Mouse (Mus musculus): ENCODE results near the gene Trpc4ap. TPM values are rescaled to one million over a fixed set of nuclear protein-coding genes. Genes with fewer than 3 reads are reported as not detected.

The Trpc4ap gene
- polyA plus RNA-seq, 1 experiment from 2014 or later = 66.5 TPM

- H3K4me1 ChIP-seq (replicated peaks; ENCODE audit: control insufficient read depth, insufficient read depth) = no peaks in the 10 kb centered on the region
- H3K36me3 ChIP-seq (ENCODE audit: control insufficient read depth, insufficient read depth, low read length) = peaks cover 49% of the 10 kb centered on the region
Observed at GRCm38 (mm10) chr2:155652618-155653017, 39.6 kb downstream of the Trpc4ap start.

DNA sequence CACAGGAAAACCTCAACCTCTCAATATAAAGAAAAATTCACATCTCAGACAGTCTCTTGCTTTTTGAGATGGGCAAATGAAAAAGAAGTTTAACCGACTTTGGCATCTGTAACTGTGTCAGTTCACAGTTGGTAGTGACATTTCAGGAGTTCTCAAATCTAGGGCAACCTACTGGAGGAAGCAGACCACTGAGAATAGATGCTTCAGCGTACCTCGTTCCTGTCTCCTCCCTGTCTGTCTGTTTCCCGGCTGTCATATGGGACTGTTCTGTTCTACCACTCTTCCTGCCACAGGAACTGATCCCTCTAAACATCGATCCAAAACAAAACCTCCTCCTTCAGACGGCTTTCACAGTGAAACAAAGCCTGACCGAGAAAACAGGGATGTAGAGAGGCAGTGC, 46.4 kb downstream of the Trpc4ap start:
- peaks cover 38% of the 10 kb centered on the region for H3K36me3 ChIP-seq (ENCODE audit: control insufficient read depth, insufficient read depth, low read length)
- no peak overlapping the region for H3K4me3 ChIP-seq (ENCODE audit: low read depth, low read length)
- ATAC-seq (ENCODE audit: low FRiP score, low TSS enrichment) = no peak

More at GRCm38 (mm10) chr2:155652618-155653017, 39.6 kb downstream of the Trpc4ap start:
- WGBS = 87% methylated on average over 5 of the region's 5 CpGs
- no peak overlapping the region for H3K9ac ChIP-seq (ENCODE audit: low read length)
- no peaks in the 10 kb centered on the region for H3K27me3 ChIP-seq (ENCODE audit: control insufficient read depth, insufficient read depth, low read length)
- no peak overlapping the region for H3K4me2 ChIP-seq (replicated peaks; ENCODE audit: low read depth)
- no peak overlapping the region for H3K4me3 ChIP-seq (ENCODE audit: low read depth, low read length)
- H3K27ac ChIP-seq (replicated peaks) = no peak overlapping the region
- TF ChIP-seq EP300 (optimal IDR thresholded peaks at IDR 0.05) = no peak
- no peak for TF ChIP-seq CTCF (IDR thresholded peaks at IDR 0.05; ENCODE audit: low read depth)
- no peaks in the 10 kb centered on the region for H3K9me3 ChIP-seq (ENCODE audit: control insufficient read depth, low read length)
- ATAC-seq (ENCODE audit: low FRiP score, low TSS enrichment) = no peak
- no peak for DNase-seq (ENCODE audit: low spot score)

GRCm38 (mm10) chr2:155641540-155642472, 50.4 kb downstream of the Trpc4ap start:
- no peaks in the 10 kb centered on the region for H3K27me3 ChIP-seq (ENCODE audit: control insufficient read depth, insufficient read depth, low read length)
- peaks cover 54% of the 10 kb centered on the region for H3K36me3 ChIP-seq (ENCODE audit: control insufficient read depth, insufficient read depth, low read length)
- 78% methylated on average over 18 of the region's 18 CpGs for WGBS
- no peak overlapping the region for H3K9ac ChIP-seq (ENCODE audit: low read length)
- H3K4me2 ChIP-seq (replicated peaks; ENCODE audit: low read depth) = no peak overlapping the region
- ATAC-seq (ENCODE audit: low FRiP score, low TSS enrichment) = peak; percentile 57
- peak; percentile 63 for DNase-seq (ENCODE audit: low spot score)
- H3K9me3 ChIP-seq (ENCODE audit: control insufficient read depth, low read length) = no peaks in the 10 kb centered on the region
- no peak overlapping the region for H3K27ac ChIP-seq (replicated peaks)
- H3K4me1 ChIP-seq (replicated peaks; ENCODE audit: control insufficient read depth, insufficient read depth) = no peaks in the 10 kb centered on the region
- no peak for TF ChIP-seq CTCF (IDR thresholded peaks at IDR 0.05; ENCODE audit: low read depth)
- no peak overlapping the region for H3K4me3 ChIP-seq (ENCODE audit: low read depth, low read length)

More for the DNA sequence above, 46.4 kb downstream of the Trpc4ap start:
- no peaks in the 10 kb centered on the region for H3K27me3 ChIP-seq (ENCODE audit: control insufficient read depth, insufficient read depth, low read length)
- no peak overlapping the region for H3K4me2 ChIP-seq (replicated peaks; ENCODE audit: low read depth)
- no peak overlapping the region for H3K9ac ChIP-seq (ENCODE audit: low read length)
- no peak overlapping the region for H3K27ac ChIP-seq (replicated peaks)
- TF ChIP-seq CTCF (IDR thresholded peaks at IDR 0.05; ENCODE audit: low read depth) (no peak), EP300 (optimal IDR thresholded peaks at IDR 0.05) (no peak)
- no peak for DNase-seq (ENCODE audit: low spot score)
- H3K4me1 ChIP-seq (replicated peaks; ENCODE audit: control insufficient read depth, insufficient read depth) = no peaks in the 10 kb centered on the region
- WGBS = 91% methylated on average over 7 of the region's 7 CpGs
- H3K9me3 ChIP-seq (ENCODE audit: control insufficient read depth, low read length) = no peaks in the 10 kb centered on the region

DNA sequence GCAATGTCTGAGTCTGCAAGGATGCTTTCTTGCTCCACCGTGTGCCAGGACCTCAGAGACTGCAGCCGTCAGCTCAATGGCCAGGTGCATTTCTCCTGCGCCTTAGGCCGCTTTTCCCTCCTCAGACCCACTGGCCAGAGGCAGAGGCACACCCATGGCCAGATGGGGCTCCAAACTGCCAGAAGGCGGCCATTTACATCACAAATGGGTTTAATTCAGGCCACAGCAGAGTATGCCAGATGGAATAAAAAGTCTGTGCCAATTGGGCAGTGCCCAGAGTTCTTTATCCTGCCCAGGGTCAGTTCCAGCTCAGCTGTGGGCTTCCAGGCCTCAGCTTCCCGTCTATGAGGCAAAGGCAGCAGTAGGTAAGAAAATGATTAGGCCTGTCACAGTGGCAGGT, 51.5 kb downstream of the Trpc4ap start:
- ATAC-seq (ENCODE audit: low FRiP score, low TSS enrichment) (no peak), DNase-seq (ENCODE audit: low spot score) (no peak)
- Histone ChIP-seq H3K4me3 (ENCODE audit: low read depth, low read length) (no peak overlapping the region), H3K27me3 (ENCODE audit: control insufficient read depth, insufficient read depth, low read length) (no peaks in the 10 kb centered on the region), H3K36me3 (ENCODE audit: control insufficient read depth, insufficient read depth, low read length) (peaks cover 52% of the 10 kb centered on the region), H3K27ac (replicated peaks) (no peak overlapping the region), H3K9me3 (ENCODE audit: control insufficient read depth, low read length) (no peaks in the 10 kb centered on the region), H3K9ac (ENCODE audit: low read length) (no peak overlapping the region), H3K4me2 (replicated peaks; ENCODE audit: low read depth) (no peak overlapping the region), H3K4me1 (replicated peaks; ENCODE audit: control insufficient read depth, insufficient read depth) (no peaks in the 10 kb centered on the region)
- WGBS = 86% methylated on average over 6 of the region's 6 CpGs
- TF ChIP-seq EP300 (optimal IDR thresholded peaks at IDR 0.05) (no peak), CTCF (IDR thresholded peaks at IDR 0.05; ENCODE audit: low read depth) (no peak)

GRCm38 (mm10) chr2:155637411-155637810, 54.8 kb downstream of the Trpc4ap start:
- Histone ChIP-seq H3K4me3 (ENCODE audit: low read depth, low read length) (no peak overlapping the region), H3K27ac (replicated peaks) (no peak overlapping the region), H3K4me1 (replicated peaks; ENCODE audit: control insufficient read depth, insufficient read depth) (no peaks in the 10 kb centered on the region), H3K4me2 (replicated peaks; ENCODE audit: low read depth) (no peak overlapping the region), H3K9ac (ENCODE audit: low read length) (no peak overlapping the region), H3K27me3 (ENCODE audit: control insufficient read depth, insufficient read depth, low read length) (no peaks in the 10 kb centered on the region), H3K9me3 (ENCODE audit: control insufficient read depth, low read length) (no peaks in the 10 kb centered on the region), H3K36me3 (ENCODE audit: control insufficient read depth, insufficient read depth, low read length) (peaks cover 54% of the 10 kb centered on the region)
- DNase-seq (ENCODE audit: low spot score) (no peak), ATAC-seq (ENCODE audit: low FRiP score, low TSS enrichment) (no peak)
- TF ChIP-seq CTCF (IDR thresholded peaks at IDR 0.05; ENCODE audit: low read depth) (no peak), EP300 (optimal IDR thresholded peaks at IDR 0.05) (no peak)
- WGBS = 81% methylated on average over 4 of the region's 4 CpGs

DNA sequence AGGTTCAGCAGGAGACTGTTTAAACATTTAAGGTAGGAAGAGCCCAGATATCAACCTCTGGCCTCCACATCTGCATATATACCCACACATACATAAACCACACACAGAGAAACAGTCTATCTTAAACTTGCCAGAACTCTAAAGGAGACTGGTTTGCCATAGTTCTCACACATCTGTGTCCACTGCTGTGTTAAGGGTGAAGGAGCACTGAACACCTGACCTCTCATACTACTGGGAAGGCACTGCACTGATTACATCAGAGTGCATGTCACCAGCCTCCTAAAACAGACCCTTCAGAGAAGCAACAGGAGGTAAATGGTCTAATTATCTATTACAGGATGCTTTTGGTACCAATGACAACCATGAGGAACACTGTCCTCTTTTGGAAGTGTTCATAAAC, 55.3 kb downstream of the Trpc4ap start:
- DNase-seq (ENCODE audit: low spot score) (no peak), ATAC-seq (ENCODE audit: low FRiP score, low TSS enrichment) (no peak)
- Histone ChIP-seq H3K27me3 (ENCODE audit: control insufficient read depth, insufficient read depth, low read length) (no peaks in the 10 kb centered on the region), H3K4me1 (replicated peaks; ENCODE audit: control insufficient read depth, insufficient read depth) (no peaks in the 10 kb centered on the region), H3K9ac (ENCODE audit: low read length) (no peak overlapping the region), H3K4me2 (replicated peaks; ENCODE audit: low read depth) (no peak overlapping the region), H3K9me3 (ENCODE audit: control insufficient read depth, low read length) (no peaks in the 10 kb centered on the region), H3K36me3 (ENCODE audit: control insufficient read depth, insufficient read depth, low read length) (peaks cover 57% of the 10 kb centered on the region), H3K4me3 (ENCODE audit: low read depth, low read length) (no peak overlapping the region), H3K27ac (replicated peaks) (no peak overlapping the region)
- TF ChIP-seq CTCF (IDR thresholded peaks at IDR 0.05; ENCODE audit: low read depth) = no peak
- no peak for TF ChIP-seq EP300 (optimal IDR thresholded peaks at IDR 0.05)

Measured in stomach, postnatal 0 days (tissue).